Mouse (Mus musculus) gastrocnemius, postnatal 25 days (tissue): ENCODE data around the gene Zcchc18. TPM values are rescaled to one million over a fixed set of nuclear protein-coding genes. Genes with fewer than 3 reads are reported as not detected.
A peak's percentile ranks its signal among the peaks of the same experiment; 100 is the strongest.
"Not testable (repeated sequence)": the region's sequence is repeated elsewhere in the genome, so short reads cannot be mapped to it uniquely, and the experiment has no call there.

Experiments used
- DNase-seq: peaks from one replicate; pipeline ENCODE4 v3.0.0; 2022
- long read RNA-seq, 2 experiments: library from polyadenylated mRNA; stranded (forward); transcript quantifications; one replicate each; pipeline ENCODE4 v2.0.0; 2021
- total RNA-seq, 2 experiments: library from RNA; stranded (reverse); gene quantifications; 1 replicate in 1 of 2; 2 replicates in 1 of 2; pipeline ENCODE4 v1.2.3; 2021

Gene Zcchc18
- total RNA-seq: not detected
- long read RNA-seq, experiment 1: 0 reads
- long read RNA-seq, experiment 2: 0 reads

- peak; percentile 7 for DNase-seq
Measured at GRCm38 (mm10) chrX:136992978-136993547, at the start of gene Zcchc18. Zcchc18 (plus strand) TSS chrX:136993155.

DNA sequence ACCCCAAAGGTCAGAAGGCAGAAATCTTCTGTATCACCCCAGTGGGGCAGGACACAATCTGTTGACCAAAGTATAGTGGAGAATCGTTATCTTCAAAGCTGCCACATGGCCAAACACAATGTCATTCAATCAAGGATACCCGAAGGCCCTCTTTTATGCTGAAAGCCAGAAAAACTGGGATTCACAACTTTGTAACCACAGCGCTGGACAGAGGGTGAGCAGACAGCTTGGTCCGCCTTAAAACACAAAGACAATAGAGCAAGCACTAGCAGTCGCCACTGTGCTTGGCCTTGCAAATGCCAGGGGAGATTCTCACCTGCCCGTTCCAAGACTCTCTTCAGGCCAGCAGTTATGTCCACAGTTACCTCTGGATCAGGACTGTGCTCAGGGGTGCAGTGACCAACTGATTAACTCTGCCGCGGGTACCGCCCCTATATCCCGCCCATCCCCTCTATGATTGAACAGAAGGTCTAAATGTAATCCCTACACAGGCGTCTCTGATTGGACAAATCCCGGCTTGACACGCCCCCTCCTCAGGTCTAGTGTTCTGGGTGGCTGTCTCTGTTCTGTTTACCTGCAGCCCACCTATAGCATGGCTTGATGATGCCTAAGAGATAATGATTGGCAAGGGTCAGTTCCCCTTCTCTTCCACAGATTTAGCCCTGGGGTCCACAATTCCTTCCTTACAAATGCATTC, 35.2 kb upstream of the Zcchc18 start:
- peak; percentile 26 for DNase-seq

- not testable (repeated sequence) for DNase-seq
Measured at GRCm38 (mm10) chrX:136958300-136958699, 34.7 kb upstream of the Zcchc18 start.

- no peak for DNase-seq
Measured at GRCm38 (mm10) chrX:136959688-136960087, 33.3 kb upstream of the Zcchc18 start.

GRCm38 (mm10) chrX:136975397-136975796, 17.6 kb upstream of the Zcchc18 start, which contains the start of gene Tmsb15b2:
Tmsb15b2 (minus strand) TSS chrX:136975497.
- not testable (repeated sequence) for DNase-seq

GRCm38 (mm10) chrX:136976424-136977084, 16.4 kb upstream of the Zcchc18 start, which contains the start of the genes Tmsb15l and Tmsb15b1:
Tmsb15l (minus strand) TSS chrX:136976869.
Tmsb15b1 (minus strand) TSS chrX:136976874.
- DNase-seq: peak; percentile 12

- DNase-seq: no peak
Measured at GRCm38 (mm10) chrX:136978616-136979015, 14.3 kb upstream of the Zcchc18 start.

- no peak for DNase-seq
Measured at GRCm38 (mm10) chrX:136986039-136986438, 6.9 kb upstream of the Zcchc18 start.

DNA sequence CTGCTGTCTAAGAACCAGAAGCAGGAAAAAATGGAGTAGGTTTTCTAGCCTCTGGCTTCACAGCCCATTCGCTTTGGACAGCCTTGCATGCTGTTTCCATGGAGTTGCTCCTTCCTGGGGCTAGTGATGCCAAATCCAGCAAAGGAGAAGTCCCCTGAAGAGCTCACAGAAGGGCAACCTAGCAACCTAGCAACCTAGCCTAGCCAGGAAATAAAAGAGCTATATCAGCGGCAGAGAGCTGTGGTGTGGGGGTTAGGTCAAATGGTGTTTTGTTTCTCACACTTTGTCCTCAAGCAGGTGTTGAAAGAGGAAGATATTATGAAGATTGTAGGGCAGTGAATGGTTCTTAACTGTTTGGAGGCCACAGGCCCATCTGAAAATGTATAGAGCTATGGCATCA, 1.7 kb upstream of the Zcchc18 start:
- DNase-seq: no peak

DNA sequence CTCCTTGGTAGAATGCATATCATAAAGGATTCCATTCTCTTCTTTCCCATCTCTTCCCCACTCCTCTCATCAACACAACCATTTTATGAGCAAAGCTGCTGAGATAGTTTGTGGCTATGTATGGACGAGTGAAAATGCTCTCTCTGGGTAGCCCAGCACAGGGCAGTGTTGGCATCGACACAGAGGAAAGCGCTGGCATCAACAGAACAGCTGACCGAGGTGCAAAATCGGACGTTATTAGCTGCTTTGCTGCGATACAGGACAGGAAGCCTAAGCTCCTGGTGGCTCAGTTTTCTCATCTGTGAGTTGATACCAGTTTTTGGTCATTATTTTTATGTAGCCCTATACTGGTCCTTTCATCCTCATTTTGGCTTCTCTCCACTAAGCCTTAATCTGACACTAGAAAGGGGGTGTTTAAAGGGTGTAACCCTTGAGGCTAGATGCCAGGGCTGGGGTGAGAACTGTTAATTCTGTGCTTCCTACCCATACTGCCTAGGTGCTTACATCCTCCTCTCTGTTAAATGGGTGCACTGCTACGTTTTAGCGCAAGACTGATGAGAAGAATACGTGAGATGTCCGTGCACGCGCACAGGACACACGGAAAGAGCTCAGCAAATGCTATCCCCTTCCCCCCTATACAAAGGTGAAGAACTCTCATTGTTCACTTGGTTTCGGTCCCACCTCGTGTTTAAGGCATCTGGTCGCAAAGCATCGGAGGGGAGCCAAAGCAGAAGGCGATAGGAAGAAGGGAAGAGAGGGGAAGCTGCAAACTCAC, 577 bp upstream of the Zcchc18 start:
- DNase-seq: no peak

DNA sequence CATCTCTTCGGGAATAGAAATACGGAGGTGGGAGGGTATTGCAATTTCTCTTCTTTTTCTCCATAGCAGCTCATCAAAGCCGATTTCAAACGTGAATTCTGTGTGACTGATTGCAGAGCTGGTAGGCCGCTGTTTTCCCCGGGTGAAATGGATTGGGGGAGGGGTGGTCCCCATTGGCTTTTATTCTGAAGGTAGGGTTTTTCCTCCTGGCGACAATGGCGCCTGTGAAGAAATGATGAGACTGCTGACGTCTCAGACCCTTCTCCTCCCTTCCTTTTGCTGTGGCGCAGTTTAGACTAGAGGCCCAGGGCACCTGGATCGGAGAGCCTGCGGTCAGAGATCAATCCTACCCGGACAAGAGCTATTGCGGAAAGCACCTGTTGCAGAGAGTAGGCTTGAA, 686 bp downstream of the Zcchc18 start:
- DNase-seq: no peak

- DNase-seq: no peak
Measured at GRCm38 (mm10) chrX:136996256-136996655, 3.3 kb downstream of the Zcchc18 start.

DNA sequence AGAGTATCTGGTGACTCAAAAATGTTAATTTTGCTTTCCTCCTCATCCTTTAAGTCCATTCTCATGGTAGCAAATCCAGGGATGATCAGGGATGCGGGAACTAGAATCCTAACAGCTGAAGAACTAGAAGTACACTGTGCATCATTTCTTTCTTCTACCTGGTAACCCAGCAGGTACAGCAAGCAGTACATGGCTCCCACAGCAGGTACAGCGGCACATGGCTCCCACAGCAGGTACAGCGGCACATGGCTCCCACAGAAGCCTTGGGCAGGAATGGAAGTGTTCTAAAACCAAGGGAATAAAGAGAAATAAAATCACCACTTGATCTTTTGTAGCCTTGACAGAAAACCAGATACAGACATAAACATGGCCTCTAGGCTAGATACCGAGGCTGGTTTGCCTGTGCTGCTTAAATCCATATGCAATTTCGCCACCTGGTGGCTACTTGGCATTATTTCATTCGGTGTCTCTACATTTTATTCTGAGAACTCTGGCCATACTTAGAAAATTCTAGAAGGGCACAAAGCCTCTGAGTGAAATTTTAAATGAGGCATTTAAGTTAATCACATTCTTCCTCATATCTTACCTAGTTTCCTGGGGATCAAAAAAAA, 22.2 kb downstream of the Zcchc18 start:
- DNase-seq: no peak

GRCm38 (mm10) chrX:137017668-137018067, 24.7 kb downstream of the Zcchc18 start:
- no peak for DNase-seq

DNA sequence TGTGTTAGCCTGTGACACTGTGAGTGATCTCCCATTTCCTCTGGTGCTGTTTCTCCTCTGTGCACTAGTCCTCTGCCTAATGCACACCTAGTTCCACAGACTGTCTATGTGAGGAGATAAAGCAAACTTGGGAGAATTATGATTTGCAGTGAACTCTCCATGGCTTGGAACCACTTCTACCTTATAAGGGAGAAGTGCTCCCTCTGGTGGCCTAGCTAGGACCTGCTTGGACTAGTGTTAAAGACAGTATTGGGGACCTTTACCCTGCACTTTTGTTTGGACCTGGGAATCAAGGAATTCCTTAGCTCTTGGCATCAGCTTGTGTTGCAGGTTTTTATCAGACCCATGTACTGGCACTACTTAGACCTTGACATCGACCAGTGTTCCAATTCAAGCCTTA, 26.4 kb downstream of the Zcchc18 start:
- DNase-seq: no peak

DNA sequence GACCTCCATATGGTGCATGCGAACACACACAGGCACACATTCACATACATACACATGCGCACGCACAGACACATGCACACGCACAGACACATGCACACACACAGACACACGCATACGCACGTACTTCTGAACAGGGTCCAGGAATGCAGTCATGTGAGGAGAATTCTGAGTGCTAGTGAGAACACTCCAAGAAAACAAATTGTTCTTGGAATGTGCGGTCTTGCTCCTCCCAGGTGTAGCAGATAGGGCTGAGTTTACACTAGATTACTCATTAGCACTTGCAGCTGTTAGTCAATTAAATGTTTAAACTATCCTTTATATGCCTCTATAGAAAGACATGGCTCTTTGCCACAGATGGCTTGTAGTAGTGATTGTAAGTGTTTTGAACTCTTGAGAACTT, 38.0 kb downstream of the Zcchc18 start:
- no peak for DNase-seq

DNA sequence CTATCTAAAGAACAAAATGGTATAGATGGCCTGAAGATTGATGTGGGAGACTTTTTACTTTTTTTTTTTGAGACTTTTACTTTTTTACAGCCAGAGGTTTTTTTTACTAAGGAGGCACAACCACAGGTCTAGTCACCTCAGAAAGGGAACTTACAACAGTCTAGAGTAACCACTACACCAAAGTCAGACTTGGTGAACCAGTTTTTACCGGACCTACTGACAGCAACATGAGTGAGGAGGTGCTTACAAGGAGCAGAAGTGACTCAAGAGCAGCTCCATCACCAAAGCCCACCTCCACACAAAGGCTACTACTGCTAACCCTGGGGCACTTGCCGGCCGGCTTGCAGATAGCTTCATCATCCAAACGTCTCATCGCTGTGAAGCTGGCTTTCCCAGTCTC, 38.8 kb downstream of the Zcchc18 start:
- no peak for DNase-seq

- no peak for DNase-seq
Measured at GRCm38 (mm10) chrX:137034322-137034721, 41.4 kb downstream of the Zcchc18 start.

DNA sequence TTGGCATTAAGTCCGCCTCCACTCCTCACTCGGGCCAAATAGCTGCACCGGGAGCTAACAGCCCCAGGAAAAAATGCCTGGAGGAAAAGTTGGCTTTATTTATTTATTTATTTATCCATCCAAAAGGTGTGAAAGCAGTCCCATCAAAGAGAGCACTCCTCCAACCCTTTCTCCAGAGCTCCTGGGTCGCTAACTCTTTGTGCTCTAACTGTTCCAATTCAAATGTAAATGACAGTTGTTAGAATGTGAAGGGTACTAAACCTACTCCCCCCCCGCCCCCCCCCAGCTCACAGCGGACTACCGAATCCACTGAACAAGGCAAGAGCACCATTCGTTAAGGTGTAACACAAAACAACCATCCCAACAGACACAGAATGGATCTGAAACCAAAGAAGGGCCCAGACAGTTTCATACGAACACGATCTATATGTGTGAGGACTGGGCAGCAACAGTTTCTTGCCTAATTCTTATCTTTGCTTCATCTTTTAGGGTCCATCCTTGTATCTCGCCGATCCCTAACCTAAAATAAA, 44.6 kb downstream of the Zcchc18 start:
- no peak for DNase-seq

DNA sequence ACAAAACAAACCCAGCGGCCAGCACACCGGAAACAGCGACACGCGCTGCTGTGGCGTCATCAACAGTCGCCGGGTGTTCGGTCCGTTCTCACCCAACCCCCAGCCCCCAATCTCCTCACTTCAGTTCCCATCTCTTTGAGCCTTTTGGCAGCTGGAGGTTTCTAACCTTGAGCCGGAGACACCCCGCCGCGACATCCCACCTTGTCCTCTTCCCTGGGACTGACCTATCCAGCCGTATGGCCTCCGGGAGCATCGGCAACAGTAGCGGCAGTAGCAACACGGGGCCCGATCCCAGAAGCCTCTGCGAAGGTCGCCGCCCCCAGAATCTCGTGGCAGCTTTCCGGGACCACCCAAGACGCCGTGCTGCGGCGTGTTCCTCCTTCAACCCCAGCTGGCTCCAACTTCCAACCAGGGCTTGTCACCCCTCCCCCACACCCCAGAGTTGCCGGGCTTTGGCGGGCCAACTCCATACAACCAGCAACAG, 45.1 kb downstream of the Zcchc18 start, which contains the start of gene Slc25a53:
Gene Slc25a53, minus strand, starts transcription at position 303 of the 484 bp plus-strand sequence.
- peak; percentile 84 for DNase-seq

- no peak for DNase-seq
Measured at GRCm38 (mm10) chrX:137038502-137038901, 45.5 kb downstream of the Zcchc18 start.
